Mouse (Mus musculus): ENCODE results near the gene Nrg4. TPM values are rescaled to one million over a fixed set of nuclear protein-coding genes. Genes with fewer than 3 reads are reported as not detected.

The Nrg4 gene
- polyA plus RNA-seq (2012; rRNA removed), result 2.3 and 2.7 TPM in 2 replicates

- no peak for TF ChIP-seq POLR2A (IDR thresholded peaks at IDR 0.05; ENCODE audit: borderline replicate concordance, insufficient read depth, low read length)
- H3K27ac ChIP-seq (ENCODE audit: insufficient read depth, low read length), result peak within 1 kb of the TSS; percentile 93
- H3K4me1 ChIP-seq (ENCODE audit: control insufficient read depth, insufficient read depth, low read length), result peaks cover 10% of the 10 kb centered on the region
- peak within 1 kb of the TSS; percentile 91 for H3K4me3 ChIP-seq (replicated peaks; ENCODE audit: insufficient read depth, low read depth, low read length)
- WGBS, result under 1% methylated on average over 52 of the region's 82 CpGs
- DNase-seq, result peak; percentile 91 to 93
- H3K27me3 ChIP-seq (ENCODE audit: control insufficient read depth, insufficient read depth, low read length), result no peaks in the 10 kb centered on the region
Measured at GRCm38 (mm10) chr9:55326515-55327233, at the start of gene Nrg4, which contains the start of gene Tmem266. Gene Nrg4 (minus strand): TSS chr9:55326844. Gene Tmem266 (plus strand): TSS chr9:55326913.

DNA sequence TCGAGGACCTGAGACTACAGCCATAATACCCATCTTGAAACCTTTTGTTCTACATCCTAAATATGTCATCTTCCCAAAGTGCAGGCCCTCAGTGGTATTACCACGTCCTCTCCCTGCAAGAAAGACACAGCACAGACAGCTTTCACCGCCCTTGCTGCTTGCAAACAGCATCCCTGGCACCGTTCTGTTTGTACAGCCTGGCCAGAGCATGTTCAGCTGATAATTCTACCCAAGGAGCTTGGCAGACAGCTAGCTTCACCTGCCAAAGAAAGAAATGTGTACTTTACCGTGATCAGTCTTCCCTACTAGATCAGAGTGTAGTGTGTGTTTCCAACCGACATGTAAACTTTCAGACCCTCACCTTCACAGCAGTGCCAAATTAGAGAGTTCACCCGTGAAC lies 45.3 kb upstream of the Nrg4 start:
- Histone ChIP-seq H3K4me1 (ENCODE audit: control insufficient read depth, insufficient read depth, low read length) (peaks cover 18% of the 10 kb centered on the region), H3K27me3 (ENCODE audit: control insufficient read depth, insufficient read depth, low read length) (no peaks in the 10 kb centered on the region), H3K27ac (ENCODE audit: insufficient read depth, low read length) (peak overlapping the region; percentile 45), H3K4me3 (replicated peaks; ENCODE audit: insufficient read depth, low read depth, low read length) (no peak overlapping the region)
- no peak for TF ChIP-seq POLR2A (IDR thresholded peaks at IDR 0.05; ENCODE audit: borderline replicate concordance, insufficient read depth, low read length)
- TF ChIP-seq CTCF (IDR thresholded peaks at IDR 0.05; ENCODE audit: borderline replicate concordance, insufficient read depth, low read depth, low read length), result no peak
- DNase-seq, result peak; percentile 72 to 87
- WGBS, result 8% methylated on average over 7 of the region's 7 CpGs

DNA sequence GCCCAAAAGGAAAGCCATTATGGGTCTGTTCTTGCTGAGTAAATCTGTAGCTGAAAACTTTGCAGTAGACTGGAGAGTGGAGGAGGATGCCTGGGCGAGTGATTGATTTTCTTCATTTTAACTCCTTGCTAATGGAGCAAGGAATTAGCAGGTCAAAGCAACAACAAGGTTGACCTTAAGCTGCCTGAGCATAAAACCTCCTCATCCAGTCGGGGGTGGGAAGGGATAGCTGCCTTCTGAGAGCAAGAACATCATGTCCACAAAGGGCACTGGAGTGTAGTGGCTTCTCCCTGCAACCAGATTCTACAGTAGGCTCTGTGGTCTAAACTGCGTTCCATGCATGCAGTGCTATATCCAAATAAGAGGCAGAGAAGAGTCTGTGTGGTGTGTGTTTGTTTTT lies 41.4 kb upstream of the Nrg4 start:
- no peak overlapping the region for H3K27ac ChIP-seq (ENCODE audit: insufficient read depth, low read length)
- no peak overlapping the region for H3K4me3 ChIP-seq (replicated peaks; ENCODE audit: insufficient read depth, low read depth, low read length)
- no peak for DNase-seq
- peaks cover 18% of the 10 kb centered on the region for H3K4me1 ChIP-seq (ENCODE audit: control insufficient read depth, insufficient read depth, low read length)
- 62% methylated on average over 3 of the region's 3 CpGs for WGBS
- TF ChIP-seq CTCF (IDR thresholded peaks at IDR 0.05; ENCODE audit: borderline replicate concordance, insufficient read depth, low read depth, low read length) (no peak), POLR2A (IDR thresholded peaks at IDR 0.05; ENCODE audit: borderline replicate concordance, insufficient read depth, low read length) (no peak)
- no peaks in the 10 kb centered on the region for H3K27me3 ChIP-seq (ENCODE audit: control insufficient read depth, insufficient read depth, low read length)

DNA sequence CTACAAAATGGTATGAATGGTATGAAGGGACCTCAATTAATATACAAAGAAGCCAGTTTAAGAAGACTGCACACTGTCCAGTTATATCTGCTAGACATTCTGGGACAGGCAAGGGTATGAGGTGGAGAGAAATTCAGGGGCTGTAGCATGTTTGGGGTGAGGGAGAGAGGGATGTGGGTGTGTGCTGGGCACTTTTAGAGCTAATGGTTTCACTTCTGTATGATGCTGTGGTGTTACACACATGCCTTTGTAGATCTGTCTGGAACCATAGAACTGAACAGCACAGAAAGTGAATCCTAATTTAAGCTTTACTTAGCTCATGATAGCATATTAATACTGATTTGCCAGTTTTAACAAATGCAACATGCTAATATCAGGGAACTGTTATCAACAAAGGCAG lies 37.1 kb upstream of the Nrg4 start:
- Histone ChIP-seq H3K27me3 (ENCODE audit: control insufficient read depth, insufficient read depth, low read length) (no peaks in the 10 kb centered on the region), H3K4me3 (replicated peaks; ENCODE audit: insufficient read depth, low read depth, low read length) (no peak overlapping the region), H3K4me1 (ENCODE audit: control insufficient read depth, insufficient read depth, low read length) (peaks cover 33% of the 10 kb centered on the region), H3K27ac (ENCODE audit: insufficient read depth, low read length) (no peak overlapping the region)
- DNase-seq, result no peak
- TF ChIP-seq CTCF (IDR thresholded peaks at IDR 0.05; ENCODE audit: borderline replicate concordance, insufficient read depth, low read depth, low read length) (no peak), POLR2A (IDR thresholded peaks at IDR 0.05; ENCODE audit: borderline replicate concordance, insufficient read depth, low read length) (no peak)

DNA sequence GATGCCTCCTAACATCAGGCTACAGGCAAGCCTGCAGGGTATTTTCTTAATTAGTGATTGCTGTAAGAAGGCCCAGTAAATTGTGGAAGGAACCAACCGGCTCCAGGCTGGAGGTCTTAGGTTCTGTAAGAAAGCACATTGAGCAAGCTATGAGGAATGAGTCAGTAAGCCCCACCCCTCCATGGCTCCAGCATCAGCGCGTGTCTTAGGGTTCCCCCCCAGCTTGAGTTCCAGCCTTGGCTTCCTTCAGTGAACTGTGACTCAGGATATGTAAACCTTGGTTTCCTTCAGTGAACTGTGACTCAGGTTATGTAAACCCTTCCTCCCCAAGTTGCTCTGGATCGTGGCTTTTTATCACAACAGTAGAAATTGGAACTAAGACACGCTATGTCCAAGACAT lies 35.3 kb upstream of the Nrg4 start:
- H3K4me1 ChIP-seq (ENCODE audit: control insufficient read depth, insufficient read depth, low read length), result peaks cover 45% of the 10 kb centered on the region
- no peak overlapping the region for H3K4me3 ChIP-seq (replicated peaks; ENCODE audit: insufficient read depth, low read depth, low read length)
- no peak overlapping the region for H3K27ac ChIP-seq (ENCODE audit: insufficient read depth, low read length)
- no peak for TF ChIP-seq POLR2A (IDR thresholded peaks at IDR 0.05; ENCODE audit: borderline replicate concordance, insufficient read depth, low read length)
- TF ChIP-seq CTCF (IDR thresholded peaks at IDR 0.05; ENCODE audit: borderline replicate concordance, insufficient read depth, low read depth, low read length), result no peak
- 75% methylated on average over 5 of the region's 5 CpGs for WGBS
- no peak for DNase-seq
- H3K27me3 ChIP-seq (ENCODE audit: control insufficient read depth, insufficient read depth, low read length), result no peaks in the 10 kb centered on the region

DNA sequence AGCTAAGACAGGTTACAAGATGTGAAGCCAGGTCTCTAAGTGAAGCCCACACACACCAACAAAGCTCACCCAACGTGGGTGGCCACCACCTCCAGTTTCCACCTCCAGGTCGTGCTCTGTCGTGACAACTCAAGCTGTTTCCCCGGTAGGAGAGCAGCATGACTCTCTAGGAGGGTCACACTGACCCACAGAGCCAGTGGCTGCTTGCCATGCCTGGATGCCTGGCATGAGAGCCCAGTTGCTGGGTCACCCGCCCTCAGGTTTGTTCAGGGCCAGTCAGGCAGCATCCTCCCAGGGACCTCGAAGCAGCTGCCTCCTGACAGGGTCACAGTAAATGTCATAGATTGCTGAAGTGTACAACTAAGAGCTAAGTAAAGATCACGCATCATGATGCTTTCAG lies 34.2 kb upstream of the Nrg4 start:
- no peaks in the 10 kb centered on the region for H3K27me3 ChIP-seq (ENCODE audit: control insufficient read depth, insufficient read depth, low read length)
- H3K4me3 ChIP-seq (replicated peaks; ENCODE audit: insufficient read depth, low read depth, low read length), result no peak overlapping the region
- DNase-seq, result peak; percentile 73 to 82
- peaks cover 53% of the 10 kb centered on the region for H3K4me1 ChIP-seq (ENCODE audit: control insufficient read depth, insufficient read depth, low read length)
- H3K27ac ChIP-seq (ENCODE audit: insufficient read depth, low read length), result peak overlapping the region; percentile 74
- WGBS, result 11% methylated on average over 7 of the region's 7 CpGs
- TF ChIP-seq CTCF (IDR thresholded peaks at IDR 0.05; ENCODE audit: borderline replicate concordance, insufficient read depth, low read depth, low read length) (no peak), POLR2A (IDR thresholded peaks at IDR 0.05; ENCODE audit: borderline replicate concordance, insufficient read depth, low read length) (no peak)

DNA sequence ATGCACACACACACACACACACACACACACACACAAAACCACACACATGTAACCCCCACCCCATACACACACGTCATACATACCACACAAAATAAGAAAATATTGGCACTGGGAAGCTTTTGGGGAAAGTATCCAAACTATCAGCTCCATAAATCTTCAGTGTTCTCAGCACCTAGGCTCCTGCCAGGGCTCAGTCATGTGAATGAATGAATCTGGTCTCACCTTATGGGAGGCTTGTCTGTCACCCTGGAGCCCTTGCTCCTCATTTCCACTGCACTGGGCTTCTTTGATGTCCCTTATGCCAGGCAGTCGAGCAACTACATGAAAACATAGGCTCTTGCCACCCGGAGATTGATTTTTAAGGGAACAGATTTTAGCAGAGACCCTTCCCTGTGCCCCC lies 33.7 kb upstream of the Nrg4 start:
- no peak overlapping the region for H3K4me3 ChIP-seq (replicated peaks; ENCODE audit: insufficient read depth, low read depth, low read length)
- DNase-seq, result peak in 1 of 2 experiments; percentile 55
- TF ChIP-seq CTCF (IDR thresholded peaks at IDR 0.05; ENCODE audit: borderline replicate concordance, insufficient read depth, low read depth, low read length) (no peak), POLR2A (IDR thresholded peaks at IDR 0.05; ENCODE audit: borderline replicate concordance, insufficient read depth, low read length) (no peak)
- H3K4me1 ChIP-seq (ENCODE audit: control insufficient read depth, insufficient read depth, low read length), result peaks cover 58% of the 10 kb centered on the region
- H3K27me3 ChIP-seq (ENCODE audit: control insufficient read depth, insufficient read depth, low read length), result no peaks in the 10 kb centered on the region
- WGBS, result 28% methylated on average over 3 of the region's 3 CpGs
- peak overlapping the region; percentile 74 for H3K27ac ChIP-seq (ENCODE audit: insufficient read depth, low read length)

DNA sequence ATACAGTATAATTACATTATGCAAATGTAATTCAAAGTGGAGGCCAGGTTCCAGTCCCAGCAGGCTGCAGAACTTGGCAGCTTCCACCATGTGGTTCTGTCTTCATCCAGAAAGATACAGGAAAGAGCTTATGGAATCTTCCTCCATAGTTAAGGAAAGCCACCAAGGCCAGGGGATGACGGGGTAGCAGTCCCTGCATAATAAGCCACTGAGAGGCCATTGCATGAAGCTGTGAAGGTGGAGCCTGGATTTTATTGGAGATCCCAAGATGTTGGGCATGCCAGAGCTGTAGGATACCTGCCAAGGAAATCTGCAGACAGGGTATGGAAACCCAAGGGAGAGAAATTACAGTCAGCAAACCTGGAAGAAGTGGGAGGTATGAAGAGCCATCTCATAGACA lies 30.5 kb upstream of the Nrg4 start:
- Histone ChIP-seq H3K4me3 (replicated peaks; ENCODE audit: insufficient read depth, low read depth, low read length) (no peak overlapping the region), H3K4me1 (ENCODE audit: control insufficient read depth, insufficient read depth, low read length) (peaks cover 62% of the 10 kb centered on the region), H3K27ac (ENCODE audit: insufficient read depth, low read length) (peak overlapping the region; percentile 88), H3K27me3 (ENCODE audit: control insufficient read depth, insufficient read depth, low read length) (no peaks in the 10 kb centered on the region)
- DNase-seq, result peak; percentile 70 to 71
- WGBS, result 16% methylated on average over 1 of the region's 1 CpGs
- TF ChIP-seq CTCF (IDR thresholded peaks at IDR 0.05; ENCODE audit: borderline replicate concordance, insufficient read depth, low read depth, low read length), result no peak
- TF ChIP-seq POLR2A (IDR thresholded peaks at IDR 0.05; ENCODE audit: borderline replicate concordance, insufficient read depth, low read length), result no peak
